ENCODE assay signal across 8 mouse cellular contexts in the genomic region with DNA sequence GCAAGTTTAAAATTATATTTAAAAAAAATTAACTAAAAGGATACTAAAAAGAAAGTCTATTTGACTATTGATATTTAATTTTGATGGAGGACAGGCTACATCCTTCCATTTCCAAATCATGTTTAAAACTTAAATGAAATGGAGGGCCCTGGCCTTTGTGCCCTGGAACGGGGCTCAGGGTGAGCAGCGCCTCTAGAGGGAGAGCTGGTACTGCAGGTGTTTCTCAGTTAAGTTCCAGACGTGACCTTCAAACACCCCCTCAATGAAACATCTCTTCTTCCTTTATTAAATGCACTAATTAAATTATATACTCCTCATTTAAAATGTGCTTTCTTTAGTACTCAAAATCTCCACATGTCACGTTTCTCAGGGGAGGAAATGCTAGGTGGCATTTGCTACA.
DNase-seq lines count a peak whose midpoint lies in the region; ATAC-seq and TF ChIP-seq lines count a peak whose summit lies in the region.

No protein-coding gene starts in this region.

- H3K9ac ChIP-seq in forebrain, embryonic 15.5 days (replicated peaks) = no peak overlapping the region; the same call in 1 of the 2 replicates
- H3K9ac ChIP-seq in liver, postnatal 0 days (replicated peaks) = no peak overlapping the region

- TF ChIP-seq POLR2A in cerebellum, adult 2 months (IDR thresholded peaks at IDR 0.05; ENCODE audit: borderline replicate concordance, insufficient read depth, low read length) = no peak
- no peak for TF ChIP-seq POLR2A in small intestine, adult 2 months (IDR thresholded peaks at IDR 0.05; ENCODE audit: low read depth, low read length)

- 0 out of 2 replicates have a peak overlapping the region, but pooled peaks have one; percentile 46 for H3K4me2 ChIP-seq in forebrain, embryonic 15.5 days (replicated peaks)
- H3K4me2 ChIP-seq in liver, postnatal 0 days (ENCODE audit: low read depth, low read length) = no peak overlapping the region

- no peaks in the 10 kb centered on the region for H3K36me3 ChIP-seq in forebrain, embryonic 15.5 days
- H3K36me3 ChIP-seq in liver, postnatal 0 days (replicated peaks; ENCODE audit: insufficient read depth, low read length) = no peaks in the 10 kb centered on the region
- no peaks in the 10 kb centered on the region for H3K36me3 ChIP-seq in small intestine, adult 2 months (ENCODE audit: control insufficient read depth, insufficient read depth, low read length)

- no peaks in the 10 kb centered on the region for H3K9me3 ChIP-seq in forebrain, embryonic 15.5 days
- no peaks in the 10 kb centered on the region for H3K9me3 ChIP-seq in liver, postnatal 0 days (ENCODE audit: low read length)

- no peak for ATAC-seq in cerebellum, adult (ENCODE audit: insufficient number of reproducible peaks, low FRiP score, low TSS enrichment)
- no peak for ATAC-seq in forebrain, embryonic 15.5 days (replicated peaks)
- no peak for ATAC-seq in liver, postnatal 0 days

- H3K4me1 ChIP-seq in cerebellum, adult 2 months (ENCODE audit: control insufficient read depth, insufficient read depth, low read length) = no peaks in the 10 kb centered on the region
- peaks cover 51% of the 10 kb centered on the region for H3K4me1 ChIP-seq in forebrain, embryonic 15.5 days
- peaks cover 9% of the 10 kb centered on the region for H3K4me1 ChIP-seq in liver, postnatal 0 days (ENCODE audit: insufficient read depth)
- no peaks in the 10 kb centered on the region for H3K4me1 ChIP-seq in small intestine, adult 2 months (ENCODE audit: control insufficient read depth, insufficient read depth, insufficient read length, low read length)

- WGBS in cerebellum, adult 2 months = 46% methylated on average over 4 of the region's 4 CpGs
- 10% methylated on average over 4 of the region's 4 CpGs for WGBS in forebrain, embryonic 15.5 days
- WGBS in liver, postnatal 0 days (ENCODE audit: insufficient replicate concordance) = 27% methylated on average over 4 of the region's 4 CpGs
- 27% methylated on average over 4 of the region's 4 CpGs for WGBS in small intestine, adult 2 months

- no peak overlapping the region for H3K4me3 ChIP-seq in cerebellum, adult 2 months (replicated peaks; ENCODE audit: insufficient read depth, low read depth, low read length)
- no peak overlapping the region for H3K4me3 ChIP-seq in forebrain, embryonic 15.5 days
- H3K4me3 ChIP-seq in liver, postnatal 0 days (ENCODE audit: low read depth, low read length) = no peak overlapping the region
- H3K4me3 ChIP-seq in small intestine, adult 2 months (ENCODE audit: low read depth, low read length) = no peak overlapping the region

- DNase-seq in cerebellum, adult 2 months = peak in 1 of 2 experiments; percentile 18
- DNase-seq in ovary, postnatal 36 days (ENCODE audit: low spot score) = peak; percentile 23
- no peak for DNase-seq in ovary, adult 18-20 months (ENCODE audit: low spot score)
- peak; percentile 31 for DNase-seq in liver, postnatal 0 days
- DNase-seq in natural killer cell, adult 2 months (ENCODE audit: low spot score in 2 of 2) = no peak

- no peaks in the 10 kb centered on the region for H3K27me3 ChIP-seq in cerebellum, adult 2 months (ENCODE audit: control insufficient read depth, insufficient read depth, low read length)
- H3K27me3 ChIP-seq in forebrain, embryonic 15.5 days = no peaks in the 10 kb centered on the region
- H3K27me3 ChIP-seq in liver, postnatal 0 days (ENCODE audit: insufficient read depth, low read length) = no peaks in the 10 kb centered on the region
- H3K27me3 ChIP-seq in small intestine, adult 2 months (ENCODE audit: control insufficient read depth, insufficient read depth, low read length) = no peaks in the 10 kb centered on the region

- H3K27ac ChIP-seq in cerebellum, adult 2 months (ENCODE audit: insufficient read depth, low read length) = no peak overlapping the region
- H3K27ac ChIP-seq in forebrain, embryonic 15.5 days (replicated peaks) = peak overlapping the region; percentile 98
- H3K27ac ChIP-seq in liver, postnatal 0 days (ENCODE audit: low read depth) = no peak overlapping the region
- H3K27ac ChIP-seq in small intestine, adult 2 months (ENCODE audit: insufficient read depth, low read depth, low read length) = no peak overlapping the region

- TF ChIP-seq CTCF in cerebellum, adult 2 months (IDR thresholded peaks at IDR 0.05; ENCODE audit: borderline replicate concordance, insufficient read depth, low read depth, low read length) = peak; percentile 57
- TF ChIP-seq CTCF in liver, postnatal 0 days (IDR thresholded peaks at IDR 0.05; ENCODE audit: low read depth) = peak; percentile 61
- TF ChIP-seq CTCF in small intestine, adult 2 months (IDR thresholded peaks at IDR 0.05; ENCODE audit: extremely low read depth, insufficient read length, insufficient replicate concordance, low read depth, low read length) = peak; percentile 66; the same call in 1 of the 2 replicates

- TF ChIP-seq EP300 in liver, postnatal 0 days (IDR thresholded peaks at IDR 0.05; ENCODE audit: low read depth) = no peak

Comparison
In these comparisons a context has a peak if more than half of its experiments do, and no peak if none do; other contexts are left out.
1. DNase-seq: peak in ovary, postnatal 36 days (single experiment) and liver, postnatal 0 days (single experiment); none in ovary, adult 18-20 months (single experiment) and natural killer cell, adult 2 months (0 of 2).
2. Peak in every context shown above with its lines, with median percentiles within 50 percentile points of each other: CTCF ChIP-seq.